Mouse (Mus musculus): ENCODE measurements at regions not wholly inside any gene's neighbourhood (a gene's known extent, or its start where the extent isn't known, plus 50 kb on each side); places are given as distances from the start of the nearest gene placed in this dataset.

DNA sequence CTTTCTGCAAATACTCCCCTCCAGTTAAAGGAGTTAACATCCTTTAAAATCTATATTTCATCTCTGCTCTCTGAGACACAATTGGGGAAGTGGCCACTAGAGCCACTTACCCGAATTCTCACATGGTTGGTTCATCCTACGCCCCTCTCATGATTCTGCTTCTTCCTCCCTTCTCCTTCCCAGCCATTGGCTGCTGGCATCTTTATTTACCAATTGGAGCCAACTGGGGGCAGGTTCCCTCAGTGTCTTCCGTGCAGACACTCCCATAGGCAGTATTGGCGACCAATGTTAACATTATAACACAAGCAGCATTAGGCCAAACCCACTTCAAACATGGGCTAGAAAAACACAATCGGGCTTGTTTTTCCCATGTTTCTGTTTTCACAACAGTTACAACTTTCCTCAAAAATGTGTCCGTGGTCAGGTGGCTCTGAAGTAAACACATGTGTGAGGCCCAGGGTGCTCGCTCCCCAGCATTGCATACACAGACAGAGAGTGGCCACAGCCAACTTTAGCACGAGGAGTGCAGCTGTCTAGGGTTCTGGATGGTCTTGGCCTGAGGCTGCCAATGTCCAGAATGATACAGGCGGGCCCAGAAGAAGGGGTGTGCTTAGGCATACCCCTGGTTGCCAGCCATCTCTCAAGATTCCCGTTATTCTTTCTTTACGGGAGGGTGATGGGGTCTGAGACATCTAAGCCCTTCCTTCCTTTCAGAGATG is 119.1 kb downstream of the Zfp706 start:
- no peak for DNase-seq

GRCm38 (mm10) chr15:36884671-36885365 is 122.8 kb downstream of the Zfp706 start:
- DNase-seq = peak in 1 of 2 experiments; percentile 17

GRCm38 (mm10) chr15:36884074-36884473 is 123.5 kb downstream of the Zfp706 start:
- DNase-seq = no peak

- no peak for DNase-seq
Measured at GRCm38 (mm10) chr15:36883156-36883555, 124.4 kb downstream of the Zfp706 start.

DNA sequence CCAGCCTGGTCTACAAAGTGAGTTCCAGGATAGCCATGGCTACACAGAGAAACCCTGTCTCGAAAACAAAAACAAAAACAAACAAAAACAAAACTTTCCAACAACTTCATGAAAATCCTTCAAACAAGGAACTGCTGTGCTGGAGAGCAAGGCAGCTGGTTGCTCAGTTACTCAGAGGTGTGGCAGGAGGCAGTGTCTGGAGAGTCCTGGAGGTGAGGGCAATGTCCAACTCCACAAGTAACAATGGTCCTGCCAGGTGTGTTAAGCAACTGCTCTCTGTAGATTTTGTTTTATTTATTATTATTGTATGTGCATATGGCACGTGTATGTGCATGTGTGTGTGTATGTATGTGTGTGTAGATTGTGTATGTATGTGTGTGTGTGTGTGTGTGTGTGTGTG is 126.0 kb downstream of the Zfp706 start:
- DNase-seq = no peak

- DNase-seq = no peak
Measured at GRCm38 (mm10) chr15:36880602-36881001, 127.0 kb downstream of the Zfp706 start.

DNA sequence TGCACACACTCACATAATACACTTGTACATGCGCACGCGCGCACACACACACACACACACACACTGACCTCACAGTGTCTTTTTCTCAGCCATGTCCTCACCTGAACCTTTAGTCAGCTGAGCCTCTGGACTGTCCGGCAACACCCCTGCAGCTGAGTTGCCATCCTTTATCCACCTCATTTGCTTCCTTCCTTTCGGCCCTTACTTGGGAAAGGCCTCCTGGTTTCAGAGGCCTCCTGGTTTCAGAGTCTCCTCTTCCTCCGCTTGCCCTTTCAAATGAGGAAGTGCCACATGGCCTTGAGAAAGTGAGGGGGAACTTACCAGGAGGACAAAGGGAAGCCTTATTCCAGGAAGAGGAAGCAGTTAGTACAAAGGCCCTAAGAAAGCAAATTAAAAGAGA is 128.0 kb downstream of the Zfp706 start:
- DNase-seq = peak in 1 of 2 experiments; percentile 43

GRCm38 (mm10) chr15:36878960-36879359 is 128.6 kb downstream of the Zfp706 start:
- no peak for DNase-seq

DNA sequence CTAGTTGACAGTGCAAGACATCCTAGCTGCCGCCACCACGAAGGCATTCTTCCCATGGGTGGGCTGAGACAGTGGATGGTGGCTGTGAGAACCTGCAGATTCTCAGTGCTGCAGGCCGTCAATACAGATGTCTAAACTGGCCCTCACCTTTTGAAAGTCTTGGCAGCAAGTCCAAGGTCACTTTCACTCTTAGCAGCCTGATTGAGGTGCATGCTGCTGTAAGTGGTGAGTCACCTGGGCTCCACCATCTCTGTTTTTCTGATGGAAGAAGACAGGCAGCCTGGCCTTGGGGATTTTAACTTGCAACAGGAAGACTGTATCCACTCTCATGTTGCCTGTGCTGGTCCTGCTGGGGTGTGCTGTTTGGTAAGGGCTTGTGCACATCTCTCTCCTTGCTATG is 129.3 kb downstream of the Zfp706 start:
- no peak for DNase-seq

- no peak for DNase-seq
Measured at GRCm38 (mm10) chr15:36877501-36877900, 130.1 kb downstream of the Zfp706 start.

DNA sequence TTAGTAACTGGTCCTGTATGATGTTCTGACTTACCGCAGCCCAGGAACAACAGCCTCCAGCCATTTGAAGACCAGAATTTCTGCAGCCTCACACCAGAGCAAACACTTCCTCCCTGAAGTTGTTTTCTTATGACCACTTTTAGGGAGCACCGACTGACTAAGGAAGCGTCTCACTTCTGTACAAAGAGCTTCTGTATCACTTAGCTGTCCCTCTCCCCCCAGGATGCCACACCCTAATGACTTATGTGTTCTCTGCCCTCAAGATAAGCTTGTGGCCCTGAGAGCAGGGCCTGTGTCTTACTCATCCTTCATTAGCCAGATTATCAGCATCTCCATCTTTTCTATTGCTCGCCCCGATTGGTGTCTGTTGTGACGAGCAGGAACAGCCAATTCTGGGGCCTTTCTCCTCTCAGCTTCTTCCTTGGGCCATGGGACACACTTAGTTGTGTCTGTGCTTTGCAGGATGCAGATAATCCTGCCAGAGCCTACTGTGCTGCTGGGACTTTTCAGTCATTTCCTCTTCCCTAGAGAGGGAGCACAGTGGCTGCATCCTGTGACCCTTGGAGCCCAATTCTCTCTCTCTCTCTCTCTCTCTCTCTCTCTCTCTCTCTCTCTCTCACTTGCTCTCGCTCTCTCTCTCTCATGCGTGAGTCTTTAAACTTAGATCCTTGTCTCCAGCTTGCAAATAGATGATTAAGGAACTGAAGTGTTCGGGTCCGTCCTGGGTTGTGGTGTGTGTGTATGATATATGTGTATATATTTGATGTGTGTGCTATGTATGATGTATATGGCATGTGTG is 131.4 kb downstream of the Zfp706 start:
- peak; percentile 27 to 28 for DNase-seq

GRCm38 (mm10) chr15:36874555-36874954 is 133.0 kb downstream of the Zfp706 start:
- DNase-seq = no peak

DNA sequence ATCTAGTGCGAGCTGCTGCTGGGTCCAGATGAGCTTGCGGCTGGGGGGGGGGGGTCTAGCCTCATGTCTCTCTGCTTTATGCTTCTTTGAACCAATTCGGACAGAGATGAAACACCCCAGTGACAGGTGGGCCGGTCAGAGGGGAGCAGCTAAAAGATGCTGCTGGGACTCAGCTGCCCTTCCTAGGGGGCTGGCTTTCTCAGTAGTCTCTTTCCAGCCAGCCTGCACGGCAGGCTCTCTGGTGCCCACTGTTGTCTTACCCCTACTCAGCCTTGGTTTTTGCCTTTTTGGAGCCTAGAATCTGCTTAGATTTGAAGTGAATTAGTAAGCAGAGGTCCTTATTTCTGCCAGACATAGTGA is 133.7 kb downstream of the Zfp706 start:
- no peak for DNase-seq

DNA sequence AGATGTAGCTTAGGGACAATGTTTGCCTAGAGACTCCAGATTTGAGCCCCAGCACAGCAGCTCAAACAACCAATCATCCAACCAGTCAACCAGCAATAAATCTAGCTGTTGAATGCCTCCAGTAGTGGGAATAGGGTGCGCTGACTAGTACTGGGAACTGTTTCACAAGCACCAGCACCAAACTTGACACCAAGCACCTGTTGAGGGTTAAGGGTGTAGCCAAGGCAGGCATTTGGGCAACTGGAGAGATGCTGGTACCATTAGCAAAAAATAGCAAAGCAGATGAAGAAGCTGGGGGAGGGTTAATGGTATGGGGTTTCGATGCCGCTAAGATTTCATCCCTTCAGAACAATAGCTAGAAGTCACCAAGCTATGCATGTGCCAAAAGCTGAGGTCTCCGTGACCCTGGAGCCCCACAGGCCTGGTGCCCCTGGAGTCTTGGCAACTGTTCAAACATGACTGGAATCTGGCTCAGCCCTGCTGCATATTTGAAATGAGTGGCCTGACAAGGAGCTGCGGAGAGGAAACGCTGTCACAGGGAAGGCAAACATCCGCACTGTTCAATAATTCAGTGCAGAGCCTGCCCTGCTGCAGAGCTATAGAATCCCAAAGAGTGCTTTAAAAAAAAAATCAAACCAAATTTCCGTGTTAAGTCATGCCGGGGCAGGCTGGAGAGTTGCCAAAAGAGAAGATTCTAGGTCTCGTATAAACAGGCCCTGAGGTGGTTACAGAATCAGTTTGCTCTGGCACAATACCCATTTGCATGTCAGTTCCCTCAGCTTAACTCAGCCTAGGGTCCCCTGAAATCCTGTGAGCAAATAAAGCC is 134.3 kb downstream of the Zfp706 start:
- DNase-seq = peak; percentile 76 to 80

DNA sequence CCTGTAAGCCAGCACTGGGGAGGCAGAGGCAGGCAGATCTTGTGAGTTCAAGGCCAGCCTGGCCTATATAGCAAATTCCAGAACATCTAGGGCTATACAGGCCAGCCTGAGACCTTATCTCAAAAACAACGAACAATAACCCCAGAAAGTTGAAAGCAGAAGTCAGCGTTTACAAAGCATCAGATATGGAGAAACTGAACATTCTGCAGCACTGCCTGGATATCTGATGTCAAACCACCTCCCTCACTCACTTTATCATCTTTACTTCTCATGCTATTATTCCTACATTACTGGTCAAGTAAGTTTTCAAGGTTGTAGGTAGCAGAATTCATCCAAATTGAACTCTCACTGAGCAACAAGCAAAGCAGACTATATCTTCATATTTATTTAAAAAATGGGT is 135.0 kb downstream of the Zfp706 start:
- no peak for DNase-seq

- no peak for DNase-seq
Measured at GRCm38 (mm10) chr15:36870717-36871116, 136.9 kb downstream of the Zfp706 start.

GRCm38 (mm10) chr15:36870094-36870493 is 137.5 kb downstream of the Zfp706 start:
- DNase-seq = no peak

DNA sequence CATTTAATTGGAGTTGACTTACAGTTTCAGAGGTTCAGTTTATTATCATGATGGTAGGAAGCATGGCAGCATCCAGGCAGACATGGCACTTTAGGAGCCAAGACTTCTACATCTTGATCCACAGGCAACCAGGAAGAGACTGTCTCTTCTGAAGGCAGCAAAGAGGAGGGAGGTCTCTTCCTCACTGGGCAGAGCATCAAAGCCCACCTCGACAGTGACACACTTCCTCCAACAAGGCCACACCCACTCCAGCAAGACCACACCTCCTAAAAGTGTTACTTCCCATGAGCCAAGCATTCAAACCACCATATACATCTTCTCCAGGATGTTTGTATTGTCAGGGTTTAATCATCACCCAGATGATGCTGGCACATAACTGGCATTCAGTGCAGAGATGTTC is 141.5 kb downstream of the Zfp706 start:
- DNase-seq = no peak

- no peak for DNase-seq
Measured at GRCm38 (mm10) chr15:36865332-36865731, 142.2 kb downstream of the Zfp706 start.

DNA sequence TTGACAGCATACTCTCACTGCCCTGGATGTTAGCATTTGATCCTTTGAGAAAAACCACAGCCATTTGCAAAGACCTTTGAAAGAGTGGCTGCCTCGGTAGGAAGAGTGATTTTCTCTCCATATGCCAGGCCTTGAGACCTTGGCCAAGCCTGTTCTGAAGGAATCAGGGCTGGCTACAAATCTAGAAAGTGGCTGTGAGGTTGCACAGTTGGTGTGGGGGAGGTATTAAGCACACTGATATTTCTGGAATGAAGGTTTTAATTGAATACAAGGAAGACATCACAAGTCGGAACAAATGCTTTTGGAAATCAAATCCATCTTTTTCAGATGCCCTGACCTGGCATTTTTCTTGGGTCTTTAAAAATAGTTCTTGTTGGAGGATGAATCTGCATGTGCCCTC is 143.5 kb downstream of the Zfp706 start:
- DNase-seq = no peak

- DNase-seq = no peak
Measured at GRCm38 (mm10) chr15:36858711-36859110, 148.9 kb downstream of the Zfp706 start.

DNA sequence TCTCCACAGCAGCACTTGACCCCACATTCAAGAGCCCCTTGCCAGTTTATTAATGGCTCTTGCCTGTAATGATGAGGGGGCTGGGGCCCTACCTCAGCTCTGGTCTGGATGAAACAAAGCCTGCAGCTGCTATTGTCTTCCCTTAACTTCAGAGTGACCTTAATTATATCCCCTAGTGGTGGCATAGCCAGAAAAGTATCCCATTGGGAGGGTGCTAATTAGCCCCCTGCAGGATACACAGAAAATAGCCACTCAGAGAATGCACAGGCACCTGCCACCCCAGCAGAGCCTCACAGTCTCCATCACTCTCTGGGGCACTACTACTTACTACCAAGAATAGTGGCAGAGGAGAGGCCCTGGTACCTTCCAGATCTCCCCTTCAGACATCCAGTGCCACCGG is 150.0 kb downstream of the Zfp706 start:
- no peak for DNase-seq
